Mouse (Mus musculus): ENCODE data around the gene Etv3. TPM values are rescaled to one million over a fixed set of nuclear protein-coding genes. Genes with fewer than 3 reads are reported as not detected.

Gene Etv3
- polyA plus RNA-seq, 1 experiment from 2014 or later, result 8.5 TPM

DNA sequence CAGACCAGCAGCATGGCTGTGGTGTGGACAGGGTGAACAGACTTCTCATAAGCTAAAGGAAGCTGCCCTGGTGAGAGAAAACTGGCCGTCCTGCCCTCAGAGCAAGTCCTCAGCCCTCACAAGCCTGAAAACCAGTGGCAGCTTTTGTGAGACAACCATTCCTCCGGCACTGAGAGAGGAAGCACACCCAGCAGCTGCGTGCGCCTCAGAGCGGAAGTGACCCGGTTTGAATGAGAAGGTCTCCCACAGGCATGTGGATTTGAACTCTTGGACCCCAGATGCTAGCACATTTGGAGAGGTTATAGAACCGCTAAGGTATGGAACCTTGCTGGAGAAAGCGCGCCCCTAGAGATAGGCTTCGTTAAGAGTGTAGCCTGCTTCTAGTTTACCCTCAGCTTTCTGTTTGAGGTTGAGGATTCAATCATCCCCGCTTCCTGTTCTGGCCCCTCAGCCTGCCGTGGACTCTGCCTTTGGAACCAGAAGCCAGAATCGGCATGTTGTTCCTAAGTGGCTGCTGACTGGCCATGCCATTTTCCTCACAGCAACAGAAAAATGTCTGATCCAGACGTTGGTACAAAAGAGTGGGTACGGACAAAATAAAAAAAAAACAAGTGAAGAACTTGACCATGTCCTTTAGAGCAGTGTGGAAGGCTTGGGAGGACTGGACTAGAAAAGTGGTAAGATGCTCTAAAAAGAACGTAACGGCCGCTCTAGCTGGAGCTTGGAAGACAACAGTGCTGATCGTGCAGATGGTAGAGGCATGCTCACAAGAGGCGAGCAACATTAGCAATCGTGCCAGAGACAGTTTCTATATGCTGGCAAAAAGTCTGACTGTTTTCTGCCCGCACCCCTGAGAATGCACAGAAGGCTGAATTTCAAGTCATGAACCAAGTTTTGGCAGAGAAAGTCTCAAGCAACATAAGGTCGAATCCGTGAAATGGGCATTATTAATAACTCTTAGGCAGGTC lies 24.8 kb upstream of the Etv3 start:
- no peaks in the 10 kb centered on the region for H3K36me3 ChIP-seq (replicated peaks; ENCODE audit: control insufficient read depth, insufficient read depth, low read depth, low read length)
- no peak overlapping the region for H3K4me2 ChIP-seq (ENCODE audit: low read depth, low read length)
- H3K4me1 ChIP-seq (ENCODE audit: control insufficient read depth, insufficient read depth, low read length), result no peaks in the 10 kb centered on the region
- no peaks in the 10 kb centered on the region; the same call in 1 of the 2 replicates for H3K27me3 ChIP-seq (ENCODE audit: control insufficient read depth, insufficient read depth, low read length)
- no peak for DNase-seq (ENCODE audit: low spot score)
- H3K9me3 ChIP-seq (replicated peaks; ENCODE audit: control insufficient read depth, low read length), result no peaks in the 10 kb centered on the region
- H3K27ac ChIP-seq (replicated peaks; ENCODE audit: low read depth, low read length), result no peak overlapping the region
- ATAC-seq (replicated peaks; ENCODE audit: insufficient number of reproducible peaks, low FRiP score, low TSS enrichment, low read depth), result no peak
- H3K9ac ChIP-seq (replicated peaks; ENCODE audit: low read length), result no peak overlapping the region
- WGBS, result 76% methylated on average over 24 of the region's 24 CpGs
- no peak overlapping the region for H3K4me3 ChIP-seq (ENCODE audit: low read depth, low read length)

DNA sequence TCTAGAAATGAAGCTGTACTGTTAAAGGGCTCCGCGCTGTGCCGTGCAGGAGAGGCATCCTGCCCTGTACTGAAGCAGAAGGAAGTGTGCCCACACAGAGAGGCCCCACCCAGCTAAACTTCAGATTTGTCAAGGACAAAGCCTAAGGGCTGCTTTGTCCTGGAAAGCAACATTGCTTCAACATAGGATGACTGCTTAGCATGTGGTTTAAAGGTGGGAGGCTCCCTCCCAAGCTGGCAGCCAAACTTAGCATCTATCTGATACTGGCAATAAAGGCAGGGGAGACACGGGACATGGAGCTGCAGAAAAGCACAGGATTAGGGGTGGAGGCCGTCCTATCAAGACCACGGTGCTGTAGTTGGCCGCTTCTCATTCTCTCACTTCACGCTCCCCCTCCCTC lies 24.1 kb upstream of the Etv3 start:
- Histone ChIP-seq H3K9me3 (replicated peaks; ENCODE audit: control insufficient read depth, low read length) (no peaks in the 10 kb centered on the region), H3K9ac (replicated peaks; ENCODE audit: low read length) (no peak overlapping the region), H3K27ac (replicated peaks; ENCODE audit: low read depth, low read length) (no peak overlapping the region), H3K4me1 (ENCODE audit: control insufficient read depth, insufficient read depth, low read length) (no peaks in the 10 kb centered on the region), H3K36me3 (replicated peaks; ENCODE audit: control insufficient read depth, insufficient read depth, low read depth, low read length) (no peaks in the 10 kb centered on the region), H3K4me3 (ENCODE audit: low read depth, low read length) (no peak overlapping the region), H3K4me2 (ENCODE audit: low read depth, low read length) (no peak overlapping the region), H3K27me3 (ENCODE audit: control insufficient read depth, insufficient read depth, low read length) (no peaks in the 10 kb centered on the region; the same call in 1 of the 2 replicates)
- DNase-seq (ENCODE audit: low spot score) (no peak), ATAC-seq (replicated peaks; ENCODE audit: insufficient number of reproducible peaks, low FRiP score, low TSS enrichment, low read depth) (no peak)
- 65% methylated on average over 8 of the region's 8 CpGs for WGBS

DNA sequence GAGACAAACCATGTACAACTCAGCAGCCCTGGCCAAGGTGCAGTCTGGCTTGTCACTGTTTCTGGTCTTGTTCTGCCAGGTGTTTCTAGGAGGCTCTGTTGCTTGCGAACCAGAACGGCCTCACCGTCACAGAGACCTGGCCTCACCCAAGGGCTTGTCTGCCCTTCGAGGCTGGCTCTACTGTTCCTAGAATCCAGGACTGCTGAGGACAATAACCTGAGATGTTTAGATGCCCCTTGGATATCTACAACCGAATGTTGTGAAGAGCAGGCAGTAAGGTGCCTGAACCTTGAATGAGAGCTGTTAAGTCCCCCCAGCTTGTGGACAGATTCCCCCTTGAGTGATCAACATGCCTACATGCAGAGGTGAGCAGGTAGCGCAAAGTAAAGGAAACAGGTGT lies 22.4 kb upstream of the Etv3 start:
- H3K36me3 ChIP-seq (replicated peaks; ENCODE audit: control insufficient read depth, insufficient read depth, low read depth, low read length), result no peaks in the 10 kb centered on the region
- 95% methylated on average over 6 of the region's 6 CpGs for WGBS
- ATAC-seq (replicated peaks; ENCODE audit: insufficient number of reproducible peaks, low FRiP score, low TSS enrichment, low read depth) (no peak), DNase-seq (ENCODE audit: low spot score) (no peak)
- H3K4me1 ChIP-seq (ENCODE audit: control insufficient read depth, insufficient read depth, low read length), result no peaks in the 10 kb centered on the region
- no peaks in the 10 kb centered on the region; the same call in 1 of the 2 replicates for H3K27me3 ChIP-seq (ENCODE audit: control insufficient read depth, insufficient read depth, low read length)
- H3K27ac ChIP-seq (replicated peaks; ENCODE audit: low read depth, low read length), result no peak overlapping the region
- H3K9ac ChIP-seq (replicated peaks; ENCODE audit: low read length), result no peak overlapping the region
- no peak overlapping the region for H3K4me2 ChIP-seq (ENCODE audit: low read depth, low read length)
- H3K4me3 ChIP-seq (ENCODE audit: low read depth, low read length), result no peak overlapping the region
- no peaks in the 10 kb centered on the region for H3K9me3 ChIP-seq (replicated peaks; ENCODE audit: control insufficient read depth, low read length)

DNA sequence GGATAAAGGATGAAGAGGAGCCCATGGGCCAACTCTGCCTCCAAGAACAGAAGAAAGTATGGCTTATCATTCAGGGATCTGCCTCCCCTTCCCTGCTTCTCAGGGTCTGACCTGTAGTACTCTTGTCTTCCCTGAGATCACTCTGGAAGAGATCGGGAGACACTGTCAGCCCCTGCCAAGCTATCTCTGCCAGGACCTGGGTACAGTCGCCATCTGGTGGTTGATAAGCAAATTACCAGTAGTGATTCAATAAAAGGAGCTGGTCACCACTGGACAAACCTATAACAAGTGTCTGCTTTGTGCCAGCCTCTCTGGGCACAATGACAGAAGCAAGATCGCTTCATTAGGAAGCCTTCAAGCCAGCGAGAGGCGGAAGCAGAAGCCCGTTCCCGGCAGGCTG lies 20.9 kb upstream of the Etv3 start:
- no peaks in the 10 kb centered on the region for H3K36me3 ChIP-seq (replicated peaks; ENCODE audit: control insufficient read depth, insufficient read depth, low read depth, low read length)
- no peak overlapping the region for H3K9ac ChIP-seq (replicated peaks; ENCODE audit: low read length)
- H3K9me3 ChIP-seq (replicated peaks; ENCODE audit: control insufficient read depth, low read length), result no peaks in the 10 kb centered on the region
- peak; percentile 69 for DNase-seq (ENCODE audit: low spot score)
- WGBS, result 32% methylated on average over 7 of the region's 7 CpGs
- H3K4me3 ChIP-seq (ENCODE audit: low read depth, low read length), result no peak overlapping the region
- no peak for ATAC-seq (replicated peaks; ENCODE audit: insufficient number of reproducible peaks, low FRiP score, low TSS enrichment, low read depth)
- no peak overlapping the region for H3K4me2 ChIP-seq (ENCODE audit: low read depth, low read length)
- no peak overlapping the region for H3K27ac ChIP-seq (replicated peaks; ENCODE audit: low read depth, low read length)
- H3K27me3 ChIP-seq (ENCODE audit: control insufficient read depth, insufficient read depth, low read length), result no peaks in the 10 kb centered on the region; the same call in 1 of the 2 replicates
- no peaks in the 10 kb centered on the region; the same call in 1 of the 2 replicates for H3K4me1 ChIP-seq (ENCODE audit: control insufficient read depth, insufficient read depth, low read length)

DNA sequence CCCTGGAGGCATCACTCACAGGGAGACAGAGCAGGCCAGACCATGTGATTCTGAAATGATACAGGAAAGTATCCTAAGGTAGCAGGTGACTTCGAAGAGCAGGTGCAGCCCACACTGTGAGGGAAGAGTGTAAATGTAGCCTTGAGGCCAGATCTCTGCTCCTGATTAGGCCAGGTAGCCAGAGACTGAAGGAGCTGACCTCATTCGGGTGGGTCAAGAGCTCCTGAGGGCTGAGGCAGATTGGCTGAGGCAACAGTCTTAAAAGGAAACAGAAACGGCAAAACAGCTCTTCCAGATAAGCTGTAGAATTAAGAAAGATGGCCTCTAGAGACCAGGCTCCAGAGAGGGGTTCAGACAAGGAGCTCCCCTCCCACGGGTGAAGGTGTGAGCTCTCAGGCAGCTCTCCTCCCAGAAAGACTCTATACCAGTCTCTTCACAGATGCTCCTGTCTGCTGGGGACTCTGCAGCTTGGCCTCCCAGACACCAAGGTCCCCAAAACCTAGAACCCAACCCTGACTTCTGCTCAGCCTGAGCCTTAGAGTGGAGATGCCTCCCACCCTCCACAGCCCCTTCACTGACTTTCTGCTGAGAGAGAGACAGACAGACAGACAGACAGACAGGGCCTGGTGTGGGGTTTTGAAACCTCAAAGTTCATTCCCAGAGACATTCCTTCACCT lies 20.3 kb upstream of the Etv3 start:
- H3K9ac ChIP-seq (replicated peaks; ENCODE audit: low read length), result no peak overlapping the region
- DNase-seq (ENCODE audit: low spot score) (no peak), ATAC-seq (replicated peaks; ENCODE audit: insufficient number of reproducible peaks, low FRiP score, low TSS enrichment, low read depth) (no peak)
- H3K27ac ChIP-seq (replicated peaks; ENCODE audit: low read depth, low read length), result no peak overlapping the region
- H3K4me2 ChIP-seq (ENCODE audit: low read depth, low read length), result no peak overlapping the region
- H3K36me3 ChIP-seq (replicated peaks; ENCODE audit: control insufficient read depth, insufficient read depth, low read depth, low read length), result no peaks in the 10 kb centered on the region
- WGBS, result 57% methylated on average over 4 of the region's 4 CpGs
- H3K4me1 ChIP-seq (ENCODE audit: control insufficient read depth, insufficient read depth, low read length), result no peaks in the 10 kb centered on the region; the same call in 1 of the 2 replicates
- H3K27me3 ChIP-seq (ENCODE audit: control insufficient read depth, insufficient read depth, low read length), result no peaks in the 10 kb centered on the region; the same call in 1 of the 2 replicates
- H3K4me3 ChIP-seq (ENCODE audit: low read depth, low read length), result no peak overlapping the region
- no peaks in the 10 kb centered on the region for H3K9me3 ChIP-seq (replicated peaks; ENCODE audit: control insufficient read depth, low read length)

DNA sequence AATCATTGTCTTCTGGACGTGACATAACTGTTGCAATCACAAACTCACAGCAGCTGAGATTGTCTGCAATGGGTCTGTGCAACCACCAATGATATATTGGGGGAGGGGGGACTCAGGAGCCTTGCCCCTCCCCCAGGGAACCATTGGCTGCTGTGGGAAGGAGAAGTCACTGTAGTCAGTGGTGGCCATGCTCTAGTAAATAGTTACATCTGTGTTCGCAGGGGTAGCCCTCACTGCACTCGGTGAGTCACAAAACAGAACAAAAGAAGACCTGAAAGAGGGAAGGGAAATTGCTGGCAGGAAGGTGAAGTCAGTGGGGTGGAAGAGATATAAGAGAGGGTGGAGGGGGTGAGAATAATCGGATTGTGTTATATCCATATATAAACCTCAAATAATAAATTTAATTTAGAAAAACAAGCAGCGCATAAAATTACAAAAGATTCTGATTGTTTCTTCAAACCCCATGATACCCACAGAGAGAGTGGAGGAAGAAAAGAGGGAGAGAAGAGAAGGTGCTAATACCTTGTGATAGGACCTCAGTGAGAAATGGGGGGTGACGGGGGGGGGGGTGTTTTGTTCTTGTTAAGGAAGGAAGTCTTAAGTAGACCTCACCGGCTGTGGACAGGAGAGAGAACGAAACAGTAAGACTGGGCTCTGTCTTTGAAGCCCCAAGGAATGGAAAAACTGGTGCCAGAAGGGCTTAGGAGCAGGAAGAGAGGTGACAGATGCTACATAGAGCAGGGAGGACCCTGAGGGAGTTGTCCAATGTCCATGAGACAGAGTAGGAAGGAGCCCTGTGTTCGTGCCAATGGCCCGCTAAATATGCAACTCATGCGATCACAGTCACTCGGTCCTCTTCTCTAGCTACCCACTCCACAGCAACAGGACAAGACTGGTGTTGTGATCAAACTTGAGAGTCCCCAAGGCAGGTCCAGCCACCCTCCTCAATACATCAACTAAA lies 18.5 kb upstream of the Etv3 start:
- H3K4me3 ChIP-seq (ENCODE audit: low read depth, low read length), result no peak overlapping the region
- H3K4me2 ChIP-seq (ENCODE audit: low read depth, low read length), result no peak overlapping the region
- H3K36me3 ChIP-seq (replicated peaks; ENCODE audit: control insufficient read depth, insufficient read depth, low read depth, low read length), result no peaks in the 10 kb centered on the region
- H3K9me3 ChIP-seq (replicated peaks; ENCODE audit: control insufficient read depth, low read length), result no peaks in the 10 kb centered on the region
- H3K27me3 ChIP-seq (ENCODE audit: control insufficient read depth, insufficient read depth, low read length), result no peaks in the 10 kb centered on the region
- no peak for ATAC-seq (replicated peaks; ENCODE audit: insufficient number of reproducible peaks, low FRiP score, low TSS enrichment, low read depth)
- 74% methylated on average over 12 of the region's 12 CpGs for WGBS
- H3K4me1 ChIP-seq (ENCODE audit: control insufficient read depth, insufficient read depth, low read length), result no peaks in the 10 kb centered on the region; the same call in 1 of the 2 replicates
- DNase-seq (ENCODE audit: low spot score), result no peak
- H3K9ac ChIP-seq (replicated peaks; ENCODE audit: low read length), result no peak overlapping the region
- H3K27ac ChIP-seq (replicated peaks; ENCODE audit: low read depth, low read length), result no peak overlapping the region

DNA sequence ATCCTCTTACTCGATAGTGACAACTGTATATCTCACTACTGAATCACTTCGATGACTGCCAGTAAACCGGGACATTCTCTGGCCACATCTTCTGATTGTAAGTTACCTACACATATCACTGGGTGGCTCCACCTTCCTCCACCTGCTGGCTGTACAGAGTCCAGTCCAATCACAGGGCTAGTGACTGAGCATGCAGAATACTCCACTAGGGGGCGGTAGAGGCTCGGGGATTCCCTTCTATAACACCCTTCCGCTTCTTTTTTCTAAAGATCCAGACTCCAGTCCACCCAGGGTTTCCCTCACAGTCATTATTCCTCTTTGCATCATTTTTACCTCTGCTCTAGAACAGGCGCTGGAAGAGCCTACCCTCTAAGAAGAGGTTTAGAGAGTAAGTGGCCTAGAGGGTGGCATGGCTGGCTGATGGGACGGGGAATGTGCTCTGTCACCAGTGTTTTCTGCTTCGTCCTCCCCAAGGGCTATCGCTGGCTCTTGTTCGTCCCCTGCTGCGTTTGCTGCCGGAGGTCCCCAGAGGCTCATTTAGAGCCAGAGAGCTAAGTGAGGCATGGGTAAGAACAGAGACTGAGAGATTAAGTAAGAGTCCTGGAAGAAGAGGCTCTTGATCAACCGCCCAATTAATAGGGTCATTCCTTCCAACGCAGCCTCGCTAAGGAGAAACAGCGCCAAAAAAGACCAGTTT lies 16.9 kb upstream of the Etv3 start:
- no peaks in the 10 kb centered on the region for H3K9me3 ChIP-seq (replicated peaks; ENCODE audit: control insufficient read depth, low read length)
- no peaks in the 10 kb centered on the region; the same call in 1 of the 2 replicates for H3K4me1 ChIP-seq (ENCODE audit: control insufficient read depth, insufficient read depth, low read length)
- ATAC-seq (replicated peaks; ENCODE audit: insufficient number of reproducible peaks, low FRiP score, low TSS enrichment, low read depth), result peak; percentile 71; the same call in 1 of the 2 replicates
- peak overlapping the region; percentile 17; the same call in 1 of the 2 replicates for H3K4me2 ChIP-seq (ENCODE audit: low read depth, low read length)
- no peak overlapping the region for H3K27ac ChIP-seq (replicated peaks; ENCODE audit: low read depth, low read length)
- H3K9ac ChIP-seq (replicated peaks; ENCODE audit: low read length), result peak overlapping the region; percentile 18; the same call in 1 of the 2 replicates
- WGBS, result 27% methylated on average over 17 of the region's 17 CpGs
- DNase-seq (ENCODE audit: low spot score), result peak; percentile 94
- no peaks in the 10 kb centered on the region for H3K27me3 ChIP-seq (ENCODE audit: control insufficient read depth, insufficient read depth, low read length)
- H3K4me3 ChIP-seq (ENCODE audit: low read depth, low read length), result no peak overlapping the region
- H3K36me3 ChIP-seq (replicated peaks; ENCODE audit: control insufficient read depth, insufficient read depth, low read depth, low read length), result no peaks in the 10 kb centered on the region

All from embryonic facial prominence, embryonic 11.5 days (tissue).